Mouse (Mus musculus) cerebellum, adult 2 months (tissue): ENCODE results near the gene Bcr.

Source experiments
- CTCF ChIP-seq: fragments of 200-500 bp; IDR thresholded peaks from 2 replicates; pipeline ENCODE4 v1.5.1; 2011; ENCODE audit warnings: low read depth, mild to moderate bottlenecking, control low read depth, low read length, moderate library complexity, borderline replicate concordance; ENCODE audit not compliant: insufficient read depth
- POLR2A ChIP-seq: fragments of 200-500 bp; IDR thresholded peaks from 2 replicates; pipeline ENCODE4 v1.6.1; 2011; ENCODE audit warnings: low read length, control low read depth, borderline replicate concordance; ENCODE audit not compliant: insufficient read depth

- TF ChIP-seq CTCF (no peak), POLR2A (no peak)
These were observed 87.9 kb downstream of the Bcr start for GRCm38 (mm10) chr10:75148295-75148694.
